Mouse (Mus musculus) limb, embryonic 13.5 days (tissue): ENCODE measurements around the gene Dcaf4. TPM values are rescaled to one million over a fixed set of nuclear protein-coding genes. Genes with fewer than 3 reads are reported as not detected.

Experiments
- ATAC-seq: fragments of 200-750 bp; cut with Nextera tagmentation; 2 replicates; pipeline ENCODE4 v1.8.0; 2017; ENCODE audit warnings: low read depth, moderate number of reproducible peaks, moderate TSS enrichment; ENCODE audit not compliant: low FRiP score
- H3K27ac ChIP-seq: fragments of 300-500 bp; sonication (generic); 2 replicates; pipeline ENCODE4 v1.5.1; 2015; ENCODE audit warnings: inconsistent platforms, mild to moderate bottlenecking, moderate library complexity
- H3K27me3 ChIP-seq: fragments of 300-500 bp; sonication (generic); 2 replicates; pipeline ENCODE4 v1.6.1; 2015; ENCODE audit warnings: mild to moderate bottlenecking, inconsistent platforms
- H3K36me3 ChIP-seq: fragments of 300-500 bp; sonication (generic); 2 replicates; pipeline ENCODE4 v1.6.1; 2015; ENCODE audit warnings: inconsistent platforms, mild to moderate bottlenecking, moderate library complexity
- H3K4me1 ChIP-seq: fragments of 300-500 bp; sonication (generic); 2 replicates; pipeline ENCODE4 v1.6.1; 2015; ENCODE audit warnings: inconsistent platforms
- H3K4me2 ChIP-seq: fragments of 300-500 bp; sonication (generic); replicated peaks from 2 replicates; pipeline ENCODE4 v1.6.1; 2015; ENCODE audit warnings: inconsistent platforms, mild to moderate bottlenecking, moderate library complexity
- H3K4me3 ChIP-seq: fragments of 300-500 bp; sonication (generic); 2 replicates; pipeline ENCODE4 v1.5.1; 2015; ENCODE audit warnings: moderate library complexity, mild to moderate bottlenecking, inconsistent platforms
- H3K9ac ChIP-seq: fragments of 300-500 bp; sonication (generic); 2 replicates; pipeline ENCODE4 v1.6.1; 2015; ENCODE audit warnings: mild to moderate bottlenecking, inconsistent platforms
- H3K9me3 ChIP-seq: fragments of 300-500 bp; sonication (generic); 2 replicates; pipeline ENCODE4 v1.6.1; 2016; ENCODE audit warnings: inconsistent platforms
- WGBS: fragments of 180-500 bp; shearing (Covaris S2); methylation state at CpG from one replicate; pipeline ENCODE4 v1.1.7; 2015; 5-methylcytosine and 5-hydroxymethylcytosine counted together
- polyA plus RNA-seq: library from polyadenylated mRNA; unstranded; fragments of >200 nt; fragmentation: Nextera tagmentation; extraction: Ambion mirVana; gene quantifications from 2 replicates; pipeline ENCODE4 v1.2.1, GENCODE M21; 2015

Dcaf4 gene
- polyA plus RNA-seq, 1 experiment from 2014 or later: 37.7 TPM

GRCm38 (mm10) chr12:83486671-83487461 is 33.4 kb upstream of the Dcaf4 start:
- Histone ChIP-seq H3K36me3 (no peaks in the 10 kb centered on the region), H3K27me3 (peaks cover 54% of the 10 kb centered on the region), H3K27ac (peak overlapping the region; percentile 65; the same call in 1 of the 2 replicates), H3K4me1 (peaks cover 40% of the 10 kb centered on the region), H3K4me2 (peak overlapping the region; percentile 100), H3K9ac (peak overlapping the region; percentile 75), H3K4me3 (peak overlapping the region; percentile 65), H3K9me3 (peaks cover 7% of the 10 kb centered on the region)
- ATAC-seq: peak; percentile 54; the same call in 1 of the 2 replicates
- under 1% methylated on average over 73 of the region's 73 CpGs for WGBS

GRCm38 (mm10) chr12:83487476-83487991 is 32.7 kb upstream of the Dcaf4 start, which contains the start of gene Dpf3:
TSS of gene Dpf3 (minus strand) at chr12:83487716.
- Histone ChIP-seq H3K36me3 (no peaks in the 10 kb centered on the region), H3K4me3 (peak within 1 kb of the TSS; percentile 65), H3K9me3 (peaks cover 7% of the 10 kb centered on the region), H3K9ac (peak within 1 kb of the TSS; percentile 75), H3K27me3 (peaks cover 54% of the 10 kb centered on the region), H3K4me1 (peaks cover 36% of the 10 kb centered on the region), H3K27ac (peak within 1 kb of the TSS; percentile 65; the same call in 1 of the 2 replicates), H3K4me2 (peak within 1 kb of the TSS; percentile 100)
- peak; percentile 95 for ATAC-seq
- WGBS: under 1% methylated on average over 31 of the region's 31 CpGs

GRCm38 (mm10) chr12:83488211-83488941 is 31.9 kb upstream of the Dcaf4 start:
- H3K9me3 ChIP-seq: peaks cover 7% of the 10 kb centered on the region
- H3K9ac ChIP-seq: peak overlapping the region; percentile 5; the same call in 1 of the 2 replicates
- no peak overlapping the region for H3K27ac ChIP-seq
- H3K27me3 ChIP-seq: peaks cover 47% of the 10 kb centered on the region
- WGBS: 0% methylated on average over 29 of the region's 29 CpGs
- H3K36me3 ChIP-seq: no peaks in the 10 kb centered on the region
- H3K4me1 ChIP-seq: peaks cover 36% of the 10 kb centered on the region
- peak overlapping the region; percentile 100 for H3K4me2 ChIP-seq
- ATAC-seq: no peak
- peak overlapping the region; percentile 65 for H3K4me3 ChIP-seq

- no peaks in the 10 kb centered on the region for H3K36me3 ChIP-seq
- 43% methylated on average over 2 of the region's 2 CpGs for WGBS
- peaks cover 30% of the 10 kb centered on the region for H3K4me1 ChIP-seq
- H3K27me3 ChIP-seq: peaks cover 33% of the 10 kb centered on the region
- ATAC-seq: no peak
- no peak overlapping the region for H3K9ac ChIP-seq
- H3K27ac ChIP-seq: no peak overlapping the region
- H3K4me3 ChIP-seq: no peak overlapping the region
- peaks cover 7% of the 10 kb centered on the region for H3K9me3 ChIP-seq
- no peak overlapping the region for H3K4me2 ChIP-seq
Observed at GRCm38 (mm10) chr12:83489748-83490147, 30.5 kb upstream of the Dcaf4 start.

- Histone ChIP-seq H3K9me3 (peaks cover 7% of the 10 kb centered on the region), H3K4me2 (no peak overlapping the region), H3K36me3 (no peaks in the 10 kb centered on the region), H3K27me3 (peaks cover 17% of the 10 kb centered on the region), H3K4me1 (peaks cover 13% of the 10 kb centered on the region), H3K4me3 (no peak overlapping the region), H3K9ac (no peak overlapping the region), H3K27ac (no peak overlapping the region)
- WGBS: 53% methylated on average over 1 of the region's 1 CpGs
- ATAC-seq: no peak
Observed at GRCm38 (mm10) chr12:83491609-83492008, 28.7 kb upstream of the Dcaf4 start.

- H3K4me1 ChIP-seq: peaks cover 13% of the 10 kb centered on the region
- H3K4me3 ChIP-seq: no peak overlapping the region
- H3K27ac ChIP-seq: no peak overlapping the region
- H3K36me3 ChIP-seq: no peaks in the 10 kb centered on the region
- H3K9ac ChIP-seq: no peak overlapping the region
- H3K27me3 ChIP-seq: peaks cover 17% of the 10 kb centered on the region
- 82% methylated on average over 3 of the region's 3 CpGs for whole genome bisulfite sequencing
- peaks cover 7% of the 10 kb centered on the region for H3K9me3 ChIP-seq
- ATAC-seq: no peak
- no peak overlapping the region for H3K4me2 ChIP-seq
Observed at GRCm38 (mm10) chr12:83492808-83493207, 27.5 kb upstream of the Dcaf4 start.

- no peak overlapping the region for H3K4me2 ChIP-seq
- no peaks in the 10 kb centered on the region for H3K4me1 ChIP-seq
- no peak overlapping the region for H3K27ac ChIP-seq
- 88% methylated on average over 9 of the region's 9 CpGs for WGBS
- peaks cover 7% of the 10 kb centered on the region for H3K9me3 ChIP-seq
- H3K36me3 ChIP-seq: no peaks in the 10 kb centered on the region
- H3K27me3 ChIP-seq: peaks cover 6% of the 10 kb centered on the region
- H3K4me3 ChIP-seq: no peak overlapping the region
- no peak for ATAC-seq
- H3K9ac ChIP-seq: no peak overlapping the region
Observed at GRCm38 (mm10) chr12:83494196-83494595, 26.1 kb upstream of the Dcaf4 start.

- H3K4me2 ChIP-seq: no peak overlapping the region
- 62% methylated on average over 4 of the region's 4 CpGs for WGBS
- H3K27ac ChIP-seq: no peak overlapping the region
- no peak for ATAC-seq
- no peak overlapping the region for H3K9ac ChIP-seq
- no peaks in the 10 kb centered on the region; the same call in 1 of the 2 replicates for H3K27me3 ChIP-seq
- H3K36me3 ChIP-seq: no peaks in the 10 kb centered on the region
- H3K4me3 ChIP-seq: no peak overlapping the region
- H3K9me3 ChIP-seq: peaks cover 7% of the 10 kb centered on the region
- peaks cover 4% of the 10 kb centered on the region for H3K4me1 ChIP-seq
Observed at GRCm38 (mm10) chr12:83495248-83495960, 24.9 kb upstream of the Dcaf4 start.

GRCm38 (mm10) chr12:83495961-83496282 is 24.3 kb upstream of the Dcaf4 start:
- no peak overlapping the region for H3K27ac ChIP-seq
- H3K9ac ChIP-seq: no peak overlapping the region
- ATAC-seq: no peak
- H3K4me1 ChIP-seq: peaks cover 6% of the 10 kb centered on the region
- no peak overlapping the region for H3K4me2 ChIP-seq
- no peaks in the 10 kb centered on the region; the same call in 1 of the 2 replicates for H3K27me3 ChIP-seq
- 42% methylated on average over 9 of the region's 9 CpGs for WGBS
- H3K36me3 ChIP-seq: no peaks in the 10 kb centered on the region
- H3K4me3 ChIP-seq: no peak overlapping the region
- peaks cover 7% of the 10 kb centered on the region for H3K9me3 ChIP-seq

GRCm38 (mm10) chr12:83496336-83496735 is 23.9 kb upstream of the Dcaf4 start:
- peaks cover 3% of the 10 kb centered on the region for H3K9me3 ChIP-seq
- H3K27me3 ChIP-seq: no peaks in the 10 kb centered on the region; the same call in 1 of the 2 replicates
- no peak overlapping the region for H3K4me3 ChIP-seq
- no peak overlapping the region for H3K27ac ChIP-seq
- no peak overlapping the region for H3K9ac ChIP-seq
- no peak for ATAC-seq
- WGBS: 76% methylated on average over 4 of the region's 4 CpGs
- peaks cover 6% of the 10 kb centered on the region for H3K4me1 ChIP-seq
- H3K4me2 ChIP-seq: no peak overlapping the region
- no peaks in the 10 kb centered on the region for H3K36me3 ChIP-seq

GRCm38 (mm10) chr12:83496736-83497135 is 23.5 kb upstream of the Dcaf4 start:
- WGBS: 91% methylated on average over 6 of the region's 6 CpGs
- ATAC-seq: no peak
- no peaks in the 10 kb centered on the region for H3K36me3 ChIP-seq
- H3K9ac ChIP-seq: no peak overlapping the region
- no peaks in the 10 kb centered on the region for H3K9me3 ChIP-seq
- H3K27me3 ChIP-seq: no peaks in the 10 kb centered on the region; the same call in 1 of the 2 replicates
- H3K27ac ChIP-seq: no peak overlapping the region
- no peak overlapping the region for H3K4me2 ChIP-seq
- H3K4me1 ChIP-seq: peaks cover 6% of the 10 kb centered on the region
- no peak overlapping the region for H3K4me3 ChIP-seq
